Mouse (Mus musculus) macrophage (primary cell): ENCODE data around the gene Mthfd1l. TPM values are rescaled to one million over a fixed set of nuclear protein-coding genes. Genes with fewer than 3 reads are reported as not detected.
A peak's percentile ranks its signal among the peaks of the same experiment; 100 is the strongest.

Experiments
- H3K27ac ChIP-seq: fragments of 350-480 bp; formaldehyde crosslinking; 2 replicates; pipeline ENCODE4 v1.9.0; 2021
- H3K36me3 ChIP-seq: fragments of 350-480 bp; formaldehyde crosslinking; 2 replicates; pipeline ENCODE4 v1.9.0; 2021; ENCODE audit errors: inconsistent target
- H3K4me3 ChIP-seq: fragments of 350-480 bp; formaldehyde crosslinking; 2 replicates; pipeline ENCODE4 v1.9.0; 2021; ENCODE audit errors: inconsistent target
- H3K79me2 ChIP-seq: fragments of 350-480 bp; formaldehyde crosslinking; 2 replicates; pipeline ENCODE4 v1.9.0; 2021; ENCODE audit errors: inconsistent target
- WGBS: methylation state at CpG from one replicate; pipeline ENCODE4 v1.1.7; 2026; ENCODE audit warnings: inconsistent platforms; ENCODE audit not compliant: missing documents; 5-methylcytosine and 5-hydroxymethylcytosine counted together
- polyA plus RNA-seq: library from polyadenylated mRNA; stranded (reverse); fragments of 250-400 nt; gene quantifications from 3 replicates; pipeline ENCODE4 v1.2.4, GENCODE M21; 2018; ENCODE audit warnings: inconsistent platforms

Gene Mthfd1l
- polyA plus RNA-seq, 1 experiment from 2014 or later = 2.9 TPM

DNA sequence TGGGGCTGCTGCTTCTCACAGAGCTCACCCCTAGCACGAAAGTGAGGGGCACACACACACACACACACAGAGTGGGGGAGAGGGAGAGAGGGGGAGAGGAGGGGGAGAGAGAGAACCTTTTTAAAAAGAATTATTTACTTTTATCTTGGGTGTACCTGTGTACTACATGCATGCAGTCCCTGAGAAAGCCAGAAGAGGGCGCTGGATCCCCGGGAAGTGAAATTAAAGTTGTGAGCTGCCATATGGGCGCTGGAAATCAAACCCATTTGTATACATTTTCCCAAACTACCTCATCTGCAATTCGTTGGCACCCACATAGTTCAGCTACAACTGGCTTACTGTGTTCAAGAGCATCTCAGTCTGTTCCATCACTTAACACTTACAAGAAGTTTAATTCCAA lies 14.3 kb upstream of the Mthfd1l start:
- Histone ChIP-seq H3K36me3 (no peaks in the 10 kb centered on the region; the same call in 1 of the 2 replicates), H3K4me3 (no peak overlapping the region), H3K27ac (no peak overlapping the region), H3K79me2 (no peaks in the 10 kb centered on the region)
- 89% methylated on average over 5 of the region's 5 CpGs for WGBS

GRCm38 (mm10) chr10:3969026-3969425 lies 3.9 kb upstream of the Mthfd1l start:
- Histone ChIP-seq H3K36me3 (no peaks in the 10 kb centered on the region), H3K79me2 (no peaks in the 10 kb centered on the region)
- WGBS = 94% methylated on average over 3 of the region's 3 CpGs

GRCm38 (mm10) chr10:3972237-3972636 lies 681 bp upstream of the Mthfd1l start:
- peak overlapping the region; percentile 41 for H3K27ac ChIP-seq

More at GRCm38 (mm10) chr10:3969026-3969425, 3.9 kb upstream of the Mthfd1l start:
- no peak overlapping the region for H3K27ac ChIP-seq
- no peak overlapping the region for H3K4me3 ChIP-seq

GRCm38 (mm10) chr10:3973589-3974070 lies 712 bp downstream of the Mthfd1l start:
- Histone ChIP-seq H3K4me3 (peak overlapping the region; percentile 66), H3K27ac (peak overlapping the region; percentile 69), H3K36me3 (no peaks in the 10 kb centered on the region), H3K79me2 (peaks cover 14% of the 10 kb centered on the region; the same call in 1 of the 2 replicates)
- 3% methylated on average over 39 of the region's 39 CpGs for WGBS

More at GRCm38 (mm10) chr10:3972237-3972636, 681 bp upstream of the Mthfd1l start:
- Histone ChIP-seq H3K36me3 (no peaks in the 10 kb centered on the region), H3K4me3 (peak overlapping the region; percentile 66; the same call in 1 of the 2 replicates), H3K79me2 (peaks cover 14% of the 10 kb centered on the region; the same call in 1 of the 2 replicates)
- 44% methylated on average over 9 of the region's 9 CpGs for WGBS

DNA sequence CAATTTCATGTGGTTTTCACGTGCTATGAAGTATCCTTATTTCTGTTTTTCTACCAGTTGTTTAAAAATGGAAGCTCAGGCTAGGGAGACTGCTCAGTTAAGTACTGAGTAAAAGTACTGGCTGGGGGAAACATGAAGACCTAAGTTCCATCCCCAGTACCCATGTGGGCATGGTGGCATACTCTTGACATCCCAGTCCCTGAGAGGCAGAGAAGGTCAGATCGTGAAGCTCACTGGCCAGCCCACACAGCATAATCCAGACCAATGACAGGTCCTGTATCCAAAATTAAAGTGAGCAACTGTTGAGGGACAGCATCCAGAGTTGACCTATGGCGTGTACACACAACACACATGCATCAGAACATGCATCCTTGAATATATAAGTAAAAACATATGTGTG lies 1.5 kb downstream of the Mthfd1l start:
- Histone ChIP-seq H3K4me3 (peak overlapping the region; percentile 66), H3K36me3 (no peaks in the 10 kb centered on the region), H3K79me2 (peaks cover 14% of the 10 kb centered on the region; the same call in 1 of the 2 replicates), H3K27ac (peak overlapping the region; percentile 60)
- 70% methylated on average over 3 of the region's 3 CpGs for WGBS

DNA sequence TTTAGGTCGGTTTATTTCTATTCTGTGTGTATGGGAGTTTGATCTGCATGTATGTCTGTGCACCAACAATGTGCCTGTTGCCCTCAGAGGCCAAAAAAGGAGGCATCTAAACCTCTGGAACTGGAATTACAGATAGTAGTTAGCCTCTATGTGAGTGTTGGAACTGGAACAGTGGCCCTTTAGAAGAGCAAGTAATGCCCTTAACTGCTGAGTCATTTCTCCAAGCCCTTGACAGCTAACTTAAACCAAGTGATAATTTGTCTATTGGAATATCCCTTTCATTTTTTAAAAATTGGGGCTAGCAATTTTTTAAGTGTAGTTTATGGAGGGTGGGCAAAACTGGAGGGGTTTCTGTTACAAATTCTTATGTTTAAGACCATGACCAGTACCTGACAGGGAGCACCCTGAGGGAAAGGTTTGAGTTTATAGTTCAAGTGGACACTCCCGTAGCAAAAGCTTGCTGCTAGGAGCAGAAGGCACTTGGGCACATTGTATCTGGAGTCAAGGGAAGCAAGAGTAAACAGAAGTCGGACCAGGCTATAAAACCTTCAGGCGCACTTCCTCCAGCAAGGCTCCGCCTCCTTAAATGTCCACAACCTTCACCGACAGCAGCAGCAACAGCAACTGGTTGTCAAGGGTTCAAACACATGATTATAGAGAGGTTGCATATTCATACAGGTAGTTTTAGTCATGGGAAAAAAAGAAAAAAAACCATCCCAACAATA lies 3.1 kb downstream of the Mthfd1l start:
- Histone ChIP-seq H3K79me2 (peaks cover 14% of the 10 kb centered on the region; the same call in 1 of the 2 replicates), H3K27ac (0 out of 2 replicates have a peak overlapping the region, but pooled peaks have one; percentile 10), H3K4me3 (no peak overlapping the region), H3K36me3 (no peaks in the 10 kb centered on the region)
- WGBS = 40% methylated on average over 6 of the region's 6 CpGs

GRCm38 (mm10) chr10:3976623-3977010 lies 3.7 kb downstream of the Mthfd1l start:
- whole genome bisulfite sequencing = 95% methylated on average over 4 of the region's 4 CpGs
- peaks cover 14% of the 10 kb centered on the region; the same call in 1 of the 2 replicates for H3K79me2 ChIP-seq
- no peak overlapping the region for H3K27ac ChIP-seq
- no peak overlapping the region for H3K4me3 ChIP-seq
- no peaks in the 10 kb centered on the region for H3K36me3 ChIP-seq

- WGBS = 100% methylated on average over 3 of the region's 3 CpGs
- Histone ChIP-seq H3K27ac (no peak overlapping the region), H3K4me3 (no peak overlapping the region), H3K79me2 (peaks cover 14% of the 10 kb centered on the region; the same call in 1 of the 2 replicates), H3K36me3 (no peaks in the 10 kb centered on the region)
These were observed 5.4 kb downstream of the Mthfd1l start for GRCm38 (mm10) chr10:3978326-3978725.

DNA sequence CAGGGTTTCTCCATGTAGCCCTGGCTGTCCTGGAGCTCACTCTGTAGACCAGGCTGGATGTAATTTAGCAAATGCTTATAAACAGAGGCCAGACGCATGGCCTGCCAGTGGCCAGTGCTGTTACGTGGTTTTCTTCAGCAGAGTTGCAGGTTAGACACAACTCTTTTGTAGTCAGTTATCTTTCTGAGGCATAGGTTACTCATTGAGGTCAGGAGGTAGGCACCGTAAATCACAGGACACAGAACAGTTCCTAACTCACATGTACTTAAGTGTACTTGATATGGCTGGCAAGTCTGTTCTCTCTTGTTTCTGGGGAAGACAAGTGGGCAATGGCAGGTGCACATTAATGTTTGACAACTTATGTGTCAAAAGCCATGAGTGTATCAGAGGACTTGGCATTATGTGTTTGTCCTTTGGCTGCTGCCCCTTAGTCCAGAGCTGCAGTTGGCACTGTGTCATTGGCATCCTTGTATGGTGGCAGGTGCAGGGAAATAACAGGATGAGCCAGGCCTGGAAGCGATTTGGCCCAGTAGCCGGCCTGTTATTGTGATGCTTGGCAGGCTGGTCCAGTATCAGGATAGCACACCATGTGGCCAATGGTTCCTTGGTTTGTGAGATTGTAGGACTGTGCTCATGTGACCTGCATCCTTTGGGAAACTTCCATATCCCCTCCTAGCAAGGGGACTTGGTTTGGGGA lies 6.0 kb downstream of the Mthfd1l start:
- Histone ChIP-seq H3K27ac (no peak overlapping the region), H3K36me3 (no peaks in the 10 kb centered on the region), H3K4me3 (no peak overlapping the region), H3K79me2 (peaks cover 14% of the 10 kb centered on the region; the same call in 1 of the 2 replicates)
- WGBS = 100% methylated on average over 5 of the region's 5 CpGs

DNA sequence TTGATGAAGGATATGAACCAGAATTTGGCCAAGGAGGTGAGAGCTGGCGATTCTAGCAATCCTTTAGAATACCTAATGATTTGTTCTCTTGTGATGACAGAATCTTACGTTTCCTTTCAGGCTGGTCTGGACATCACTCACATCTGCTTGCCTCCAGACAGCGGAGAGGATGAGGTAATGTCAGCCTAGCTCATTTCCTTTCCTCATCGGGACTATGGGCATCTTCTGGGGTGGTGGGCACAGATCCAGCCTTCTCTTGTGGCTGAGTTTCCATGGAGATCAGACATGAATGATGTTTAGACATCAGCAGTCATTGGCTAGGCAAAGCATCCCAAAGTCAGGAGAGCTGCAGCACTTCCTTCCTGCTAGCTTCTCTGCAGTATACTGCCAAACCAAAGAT lies 7.3 kb downstream of the Mthfd1l start:
- 93% methylated on average over 4 of the region's 4 CpGs for WGBS
- no peak overlapping the region for H3K27ac ChIP-seq
- no peak overlapping the region for H3K4me3 ChIP-seq
- peaks cover 4% of the 10 kb centered on the region; the same call in 1 of the 2 replicates for H3K79me2 ChIP-seq
- H3K36me3 ChIP-seq = no peaks in the 10 kb centered on the region

GRCm38 (mm10) chr10:3990295-3990883 lies 17.5 kb downstream of the Mthfd1l start:
- no peak overlapping the region for H3K4me3 ChIP-seq
- H3K79me2 ChIP-seq = no peaks in the 10 kb centered on the region
- no peaks in the 10 kb centered on the region for H3K36me3 ChIP-seq
- H3K27ac ChIP-seq = no peak overlapping the region
- WGBS = 98% methylated on average over 6 of the region's 6 CpGs

- Histone ChIP-seq H3K36me3 (no peaks in the 10 kb centered on the region), H3K27ac (no peak overlapping the region), H3K79me2 (no peaks in the 10 kb centered on the region), H3K4me3 (no peak overlapping the region)
- over 99% methylated on average over 8 of the region's 8 CpGs for WGBS
These were observed 20.6 kb downstream of the Mthfd1l start for GRCm38 (mm10) chr10:3993365-3994102.

DNA sequence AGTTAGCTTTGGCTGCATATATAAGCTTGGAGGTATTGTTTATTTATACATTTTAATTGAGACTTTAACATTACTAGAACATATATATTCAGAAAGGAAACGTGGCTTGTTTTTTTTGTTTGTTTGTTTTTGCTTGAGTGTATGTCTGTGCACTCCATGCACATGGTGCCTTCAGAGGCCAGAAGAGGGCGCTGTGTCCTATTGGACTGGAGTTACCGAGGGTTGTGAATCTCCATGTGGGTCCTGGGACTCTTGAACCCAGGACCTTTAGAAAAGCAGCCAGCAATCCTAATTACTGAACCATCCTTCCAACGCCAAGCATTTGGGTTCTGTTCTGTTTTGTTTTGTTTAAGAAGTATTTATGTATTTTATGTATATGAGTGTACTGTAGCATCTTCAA lies 22.4 kb downstream of the Mthfd1l start:
- Histone ChIP-seq H3K4me3 (no peak overlapping the region), H3K79me2 (no peaks in the 10 kb centered on the region), H3K36me3 (no peaks in the 10 kb centered on the region), H3K27ac (no peak overlapping the region)
- WGBS = 100% methylated on average over 4 of the region's 4 CpGs
